Mouse (Mus musculus) CD8-positive naive resting alpha-beta T cell, adult 2 months (primary cell): Measurements from ENCODE around the gene Cwh43.
"Not testable (repeated sequence)": the region's sequence is repeated elsewhere in the genome, so short reads cannot be mapped to it uniquely, and the experiment has no call there.

Experiments
- DNase-seq, 2 experiments: peaks; one replicate each; pipeline ENCODE4 v3.0.0; 2022; ENCODE audit warnings: low read depth in 2 of 2, low spot score in 2 of 2

The Cwh43 gene

DNA sequence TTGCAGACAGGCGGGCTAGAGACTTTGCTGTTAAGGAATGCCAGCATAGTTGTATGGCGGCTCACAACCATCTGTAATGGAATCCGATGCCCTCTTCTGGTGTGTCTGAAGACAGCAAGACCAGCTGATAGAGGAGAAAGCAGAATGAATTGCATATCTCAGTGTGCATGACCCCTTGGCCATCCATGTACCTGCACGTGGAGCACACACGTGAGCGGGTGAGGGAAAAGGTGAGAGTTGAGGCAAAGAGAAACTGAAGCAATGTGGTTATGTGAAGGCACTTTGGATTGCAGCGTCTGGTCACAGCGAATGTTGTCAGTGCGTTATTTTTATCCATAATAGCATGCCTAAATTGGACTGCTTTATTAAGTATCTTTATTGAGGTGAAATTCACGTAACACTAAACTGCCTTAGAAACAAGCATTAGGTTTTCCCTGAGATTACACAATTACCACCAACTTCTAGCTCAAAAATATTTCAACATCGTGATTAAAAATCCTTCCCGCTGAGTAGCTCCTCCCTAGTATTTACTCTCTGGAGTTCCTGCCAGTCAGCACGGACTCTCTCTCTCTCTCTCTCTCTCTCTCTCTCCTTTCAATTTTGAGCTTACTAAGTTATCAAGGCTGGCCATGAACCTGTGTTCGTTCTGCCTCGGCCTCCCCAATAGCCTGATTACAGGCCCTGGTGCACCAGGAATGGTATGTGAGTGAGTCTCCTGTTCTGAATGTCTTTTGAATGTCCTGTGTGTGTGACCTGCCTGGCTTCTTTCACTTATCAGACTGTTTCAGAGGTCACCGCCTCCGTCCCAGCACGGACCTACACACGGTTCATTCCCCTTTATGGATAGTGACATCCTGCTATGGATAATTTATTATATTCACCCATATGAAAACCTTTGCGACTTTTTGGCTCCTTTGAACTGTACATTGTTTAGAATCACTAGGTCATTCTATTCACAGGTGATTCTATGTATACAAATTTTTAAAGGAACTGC lies 68.8 kb downstream of the Cwh43 start:
- no peak for DNase-seq

DNA sequence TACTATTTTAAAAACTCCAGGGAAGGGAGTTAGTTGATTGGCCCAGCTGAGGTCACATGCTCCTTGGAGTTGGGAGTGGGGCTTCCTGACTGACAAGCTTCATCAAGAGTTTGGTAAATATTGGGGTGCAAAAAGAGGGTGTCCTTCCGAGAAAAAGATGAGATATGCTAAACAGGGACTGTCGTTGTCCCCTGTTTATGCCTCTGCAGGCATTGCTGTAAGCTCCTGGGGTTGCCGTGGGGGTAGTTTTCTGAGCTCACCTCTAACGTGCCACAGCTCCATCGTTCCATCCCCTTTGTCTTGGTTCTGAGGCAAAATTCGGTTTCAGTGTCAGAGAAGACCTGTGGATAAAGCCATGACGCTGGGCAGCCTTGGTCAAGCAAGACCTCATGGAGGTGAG lies 74.8 kb downstream of the Cwh43 start, which contains the start of gene Dcun1d4:
TSS of gene Dcun1d4 (plus strand) at position 301 of the 400 bp plus-strand sequence.
- DNase-seq, result no peak

DNA sequence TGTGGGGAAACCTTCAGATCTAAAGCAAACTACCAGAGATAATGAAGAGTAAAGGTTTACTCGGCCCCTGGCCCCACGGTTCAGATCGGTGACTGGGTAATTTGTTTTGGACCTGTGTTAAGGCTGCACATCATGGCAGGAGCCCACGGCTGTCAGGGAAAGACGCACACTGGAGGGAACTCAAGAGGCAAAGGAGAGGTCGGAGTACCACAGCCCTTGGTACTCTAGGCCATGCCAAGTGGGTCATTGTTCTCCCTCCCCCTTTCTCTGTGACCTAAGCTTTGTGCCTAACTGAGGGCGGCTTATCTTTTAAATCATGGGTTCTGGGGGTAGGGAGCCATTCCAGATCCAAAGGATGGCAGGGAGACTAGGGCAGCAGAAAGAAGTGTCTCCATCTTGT lies 75.5 kb downstream of the Cwh43 start:
- DNase-seq, result no peak

DNA sequence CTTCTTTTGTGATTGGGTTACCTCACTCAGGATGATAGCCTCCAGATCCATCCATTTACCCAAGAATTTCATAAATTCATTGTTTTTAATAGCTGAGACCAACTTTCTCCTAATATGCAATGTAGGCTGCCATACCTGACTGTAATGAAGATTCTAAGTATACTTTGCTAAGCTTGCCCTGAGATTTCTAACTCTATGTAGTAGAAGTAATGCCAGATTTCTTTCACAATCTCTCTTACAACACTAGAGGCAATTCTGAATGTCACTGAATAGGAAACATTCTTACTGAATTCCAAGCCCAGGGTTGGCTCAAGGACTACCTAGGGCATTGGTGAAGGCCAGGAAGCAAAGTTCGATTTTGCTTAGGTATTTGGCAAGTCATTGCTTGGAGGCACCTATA lies 76.5 kb downstream of the Cwh43 start:
- DNase-seq, result not testable (repeated sequence)

DNA sequence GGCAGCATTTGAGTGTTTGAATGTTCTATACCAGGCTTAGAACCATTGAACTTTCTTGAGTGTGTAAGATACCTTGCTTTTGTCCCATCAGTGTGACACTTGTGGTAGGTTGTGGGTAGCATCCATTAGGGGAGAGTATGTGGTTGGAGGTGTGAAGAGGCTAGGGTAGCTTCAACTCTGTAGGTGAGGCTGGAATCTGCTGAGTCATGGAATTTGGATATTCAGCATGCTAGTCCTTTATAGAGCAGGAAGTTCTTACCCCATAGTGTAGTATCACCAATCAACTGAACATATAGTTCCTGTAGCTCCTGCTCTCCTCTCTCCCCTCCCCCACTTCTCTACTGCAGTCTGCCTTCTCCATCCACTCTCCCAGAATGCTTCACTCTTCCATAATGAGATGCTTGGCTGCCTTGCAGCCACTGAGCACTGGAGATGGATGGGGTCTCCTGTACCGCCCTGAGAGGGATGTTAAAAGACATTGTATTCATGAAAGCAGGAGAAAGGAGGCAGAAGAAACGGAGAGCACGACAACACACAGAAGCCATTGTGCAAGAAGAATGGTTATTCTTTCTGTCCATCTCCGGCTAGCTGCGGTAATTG lies 78.2 kb downstream of the Cwh43 start:
- DNase-seq, result no peak

DNA sequence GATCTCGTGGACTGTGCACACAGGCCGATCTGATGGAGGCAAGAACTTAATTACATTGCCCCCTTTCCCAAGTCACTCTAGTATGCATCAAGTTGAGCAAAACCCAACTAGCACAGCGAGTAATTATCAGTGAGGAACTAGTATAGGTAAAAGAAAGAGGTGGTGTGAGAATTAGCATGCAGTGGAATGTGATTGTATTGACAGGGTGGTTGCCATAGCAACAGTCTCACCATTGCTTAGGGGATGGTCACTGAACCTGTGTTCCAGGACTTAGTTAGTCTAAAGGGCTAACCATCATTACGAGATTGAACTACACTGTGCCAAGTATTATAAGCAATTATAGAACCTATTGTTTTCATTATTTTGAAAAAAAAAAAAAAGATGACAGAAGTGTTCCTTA lies 80.6 kb downstream of the Cwh43 start:
- DNase-seq, result no peak

DNA sequence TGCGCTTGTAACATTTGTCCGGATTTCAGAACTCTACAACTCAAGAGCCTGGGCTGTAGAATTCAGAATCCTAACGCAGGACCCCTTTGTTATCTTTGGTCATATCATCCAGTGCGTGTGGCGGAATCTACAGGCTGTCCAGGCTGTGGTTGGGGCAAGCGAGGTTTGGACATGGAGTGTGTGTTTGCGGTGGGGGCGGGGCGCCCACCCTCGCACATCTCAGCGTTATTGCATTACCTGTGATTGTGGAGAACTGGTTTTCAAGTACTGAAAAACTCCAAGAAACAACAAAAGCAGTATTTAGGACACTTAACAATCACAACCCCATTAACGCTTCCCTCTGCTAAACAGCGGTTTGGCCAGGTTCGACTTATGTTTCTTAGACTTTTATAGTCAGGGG lies 84.0 kb downstream of the Cwh43 start:
- DNase-seq, result peak in 1 of 2 experiments; percentile 2

DNA sequence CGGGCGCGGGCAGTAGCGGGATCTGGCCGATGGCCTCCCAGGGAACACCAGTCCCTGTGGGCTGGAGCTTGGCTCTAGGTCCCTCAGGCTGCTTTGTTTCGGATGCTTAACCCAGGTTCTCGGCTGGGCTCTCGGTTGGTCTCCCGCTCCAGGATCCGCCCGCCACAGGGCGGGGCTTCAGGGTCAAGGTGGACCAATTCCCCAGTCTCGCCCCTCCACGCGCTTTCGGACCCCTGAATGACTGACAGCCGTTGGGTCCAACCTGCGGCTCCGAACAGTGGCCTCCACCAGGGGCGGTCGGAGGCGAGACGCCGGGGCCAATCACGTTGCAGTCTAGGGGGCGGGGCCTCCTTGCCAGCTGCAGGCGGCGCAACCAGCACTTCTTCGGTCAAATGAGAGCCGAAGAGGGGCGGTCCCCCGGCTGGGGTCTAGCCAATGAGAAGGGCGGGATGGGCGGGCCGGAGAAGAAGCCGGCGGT lies 84.8 kb downstream of the Cwh43 start:
- DNase-seq, result peak; percentile 92 to 93

DNA sequence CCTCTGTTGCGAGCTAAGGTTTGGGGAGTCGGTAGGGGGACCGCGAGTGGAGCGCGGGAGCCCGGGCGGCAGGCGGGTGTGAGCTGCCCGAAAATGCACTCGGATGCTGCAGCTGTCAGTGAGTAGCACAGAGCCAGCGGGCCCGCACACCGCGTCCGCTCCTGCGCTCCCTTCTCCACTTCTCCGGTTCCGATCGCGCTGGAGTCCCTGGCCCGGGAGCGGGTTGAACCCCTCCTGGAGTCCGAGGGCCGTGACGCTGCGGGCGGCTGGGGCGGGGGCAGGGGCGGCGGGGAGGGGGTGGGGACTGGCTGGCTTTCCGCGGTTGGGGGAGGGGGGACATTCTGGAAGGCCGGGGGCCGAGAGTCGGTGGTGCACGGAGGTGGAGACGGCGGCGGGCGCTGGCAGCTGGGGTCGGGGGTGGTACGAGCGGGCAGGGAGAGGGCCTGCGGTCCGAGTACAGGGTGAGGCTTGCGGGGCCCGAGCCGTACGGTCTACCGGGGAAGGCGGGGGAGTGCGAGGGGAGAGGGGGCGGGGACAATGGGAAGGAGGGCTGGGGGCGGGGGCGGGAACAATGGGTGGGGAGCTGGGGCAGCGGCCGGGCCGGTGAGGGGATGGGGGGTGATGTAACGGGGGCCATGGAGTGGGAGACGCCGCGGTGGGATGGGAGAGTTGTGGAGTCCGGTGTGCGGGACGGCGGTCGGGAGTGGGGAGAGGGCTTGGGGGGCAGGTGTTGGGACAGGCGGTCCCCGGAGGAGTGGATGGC lies 85.4 kb downstream of the Cwh43 start:
- peak in 1 of 2 experiments; percentile 8 for DNase-seq

DNA sequence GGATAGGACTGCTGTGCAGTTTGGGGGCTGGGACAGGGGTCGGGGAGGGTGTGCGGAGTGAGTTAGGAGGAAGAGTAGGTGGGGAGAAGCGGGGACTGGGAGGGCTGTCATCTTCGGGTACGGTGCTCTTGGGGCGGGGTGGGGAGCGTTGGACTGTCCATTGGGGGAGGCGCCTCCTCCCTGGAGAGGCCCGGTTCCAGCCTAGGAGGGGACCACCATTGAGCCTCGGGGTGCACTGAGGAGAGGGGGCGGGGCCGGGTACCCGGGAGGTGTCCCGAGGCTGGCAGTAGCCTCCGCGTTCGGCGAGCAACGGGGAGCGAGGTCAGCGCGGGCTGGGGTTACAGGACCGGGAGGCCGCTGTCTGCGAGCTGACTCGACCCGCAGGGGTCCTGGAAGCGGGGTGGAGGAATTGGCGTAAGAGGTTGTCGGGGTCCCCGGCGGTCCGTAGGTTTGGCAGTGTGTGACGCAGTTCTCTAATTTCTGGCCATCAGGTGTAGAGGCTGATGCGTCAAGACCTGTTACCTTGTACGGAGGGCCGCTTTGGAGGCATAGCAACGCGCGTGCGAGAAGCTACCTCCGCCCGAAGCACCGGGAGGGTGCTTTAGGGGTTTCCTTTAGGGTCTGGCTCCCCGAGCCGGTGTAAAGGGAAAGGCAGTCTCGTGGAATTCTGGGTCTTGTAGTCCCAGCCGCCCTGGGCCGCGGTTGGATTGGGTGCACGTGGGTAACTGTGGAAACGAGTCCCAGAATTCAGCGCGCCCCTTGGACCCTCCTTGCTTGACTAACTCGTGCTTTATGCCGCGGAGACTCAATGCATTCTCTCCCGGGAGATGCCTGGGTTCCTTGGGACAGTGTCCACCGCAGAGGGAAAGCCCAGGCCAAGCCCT lies 86.2 kb downstream of the Cwh43 start:
- DNase-seq, result peak; percentile 78 to 87

DNA sequence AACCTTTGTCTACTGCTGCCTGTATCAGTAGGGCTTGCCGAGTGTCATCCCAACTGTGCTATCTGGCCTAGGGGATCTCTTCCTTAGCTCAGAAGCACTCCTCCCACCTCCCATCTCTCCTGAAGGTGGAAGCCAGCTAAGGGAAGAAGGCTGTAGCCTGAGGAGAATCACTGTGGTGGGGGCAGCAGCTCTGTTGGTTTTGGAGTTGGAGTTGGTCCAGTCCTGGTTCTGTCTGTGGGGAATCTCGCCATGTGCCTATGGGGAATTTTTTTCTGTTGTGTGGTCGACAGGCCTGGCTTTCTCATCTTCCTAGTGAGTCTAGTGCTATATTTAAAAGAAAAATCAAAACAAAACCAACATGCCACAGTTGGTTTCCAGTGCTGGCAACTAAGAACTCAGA lies 91.5 kb downstream of the Cwh43 start:
- no peak for DNase-seq

DNA sequence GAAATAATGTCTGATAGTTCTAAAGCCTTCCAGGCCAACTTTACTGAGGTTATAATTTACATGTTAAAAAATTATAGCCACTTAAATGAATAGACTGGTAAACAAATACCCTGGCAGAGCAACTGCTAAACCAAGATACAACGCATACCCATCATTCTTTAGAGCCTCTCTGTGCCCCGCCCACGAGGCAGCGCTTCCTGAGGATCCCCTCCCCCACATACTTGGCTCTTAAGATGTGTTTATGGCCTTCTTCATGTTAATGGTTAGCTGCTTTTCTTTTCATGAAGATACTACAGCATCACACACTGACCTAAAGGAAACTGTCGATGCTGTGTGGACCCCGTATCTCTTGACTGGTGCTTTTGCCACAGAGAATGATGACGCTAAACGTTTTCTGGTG lies 92.7 kb downstream of the Cwh43 start:
- DNase-seq, result no peak

DNA sequence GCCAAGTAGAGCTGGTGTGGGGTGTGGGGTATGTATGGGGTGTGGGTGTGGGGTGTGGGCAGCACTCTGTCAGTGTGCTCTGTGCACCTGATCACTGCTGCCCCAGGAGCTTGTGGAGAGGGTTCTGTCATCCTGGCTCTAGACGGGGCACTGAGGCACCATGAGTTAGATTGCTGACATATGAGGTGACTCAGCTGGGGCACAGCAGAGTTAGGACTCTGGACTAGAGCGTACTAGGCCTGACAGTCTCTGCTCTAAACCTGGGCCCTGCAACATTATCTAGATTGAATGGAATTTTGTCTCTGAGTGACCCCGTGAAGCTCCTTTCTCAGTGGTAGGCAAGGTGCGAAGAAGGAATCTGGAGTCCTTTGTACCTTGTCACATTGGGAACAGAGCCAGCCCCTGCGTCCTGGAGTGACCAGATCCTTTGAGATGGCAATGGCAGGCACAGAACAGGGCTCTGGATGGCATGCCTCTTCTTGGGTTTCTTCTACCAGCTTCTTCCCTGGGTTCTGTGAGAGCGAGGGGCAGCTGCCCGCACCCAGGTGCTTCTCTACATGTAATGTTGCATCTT lies 95.1 kb downstream of the Cwh43 start:
- no peak for DNase-seq

DNA sequence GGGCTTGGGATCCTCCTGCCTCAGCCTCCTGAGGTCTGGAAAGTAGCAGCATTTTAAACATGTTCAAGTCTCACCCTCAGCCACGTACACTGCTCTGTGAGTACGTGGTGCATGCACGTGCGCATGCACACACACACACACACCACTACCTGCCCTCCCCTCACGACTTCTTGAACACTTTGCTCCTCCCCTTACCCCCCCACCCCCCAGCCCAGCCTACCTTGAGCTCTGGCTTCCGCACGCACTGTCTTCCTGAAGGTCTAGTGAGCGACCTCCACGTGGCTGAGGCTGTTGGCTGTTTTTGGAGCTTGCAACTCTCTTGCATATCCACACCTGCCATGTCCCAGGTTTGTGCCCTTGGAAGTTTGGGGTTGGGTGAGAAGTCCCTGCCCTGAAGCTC lies 96.5 kb downstream of the Cwh43 start:
- DNase-seq, result no peak
